15 mouse cellular contexts compared by ENCODE assay signal in genomic region chr4:73335218-73336104, GRCm38 (mm10).
DNase-seq lines count a peak whose midpoint lies in the region; ATAC-seq and TF ChIP-seq lines count a peak whose summit lies in the region.
"Had no signal": no experiment of that assay in that cellular context is flagged by ENCODE, and none has a peak within 500 bp of the region (broad histone marks: within the 10 kb centered on the region; RNA-seq: fewer than 3 reads in every experiment).

No protein-coding gene starts in this region.

- TF ChIP-seq CTCF in hindbrain, postnatal 0 days (IDR thresholded peaks at IDR 0.05; ENCODE audit: low read depth), result no peak

- no peaks in the 10 kb centered on the region for H3K36me3 ChIP-seq in hindbrain, embryonic 12.5 days
- no peaks in the 10 kb centered on the region for H3K36me3 ChIP-seq in hindbrain, postnatal 0 days (ENCODE audit: insufficient read depth, low read length)
- H3K36me3 ChIP-seq in neural tube, embryonic 11.5 days (ENCODE audit: control insufficient read depth, insufficient read depth, low read length), result no peaks in the 10 kb centered on the region
- H3K36me3 ChIP-seq: liver, embryonic 13.5 days had no signal

- ATAC-seq in hindbrain, embryonic 12.5 days (ENCODE audit: low FRiP score), result 0 out of 2 replicates have a peak, but pooled peaks have one; percentile 29
- no peak for ATAC-seq in hindbrain, postnatal 0 days
- ATAC-seq in neural tube, embryonic 11.5 days (ENCODE audit: insufficient read depth, low FRiP score, low TSS enrichment), result peak; percentile 48; the same call in 1 of the 2 replicates
- ATAC-seq in monocyte, adult 5-6 weeks (replicated peaks; ENCODE audit: insufficient number of reproducible peaks, low FRiP score, low TSS enrichment, poor library complexity, severe bottlenecking), result no peak
- ATAC-seq: lung, postnatal 0 days had no signal

- no peak overlapping the region for H3K4me2 ChIP-seq in hindbrain, embryonic 12.5 days (replicated peaks)
- H3K4me2 ChIP-seq in hindbrain, postnatal 0 days (ENCODE audit: low read depth, low read length), result no peak overlapping the region
- no peak overlapping the region for H3K4me2 ChIP-seq in neural tube, embryonic 11.5 days (ENCODE audit: low read depth)
- H3K4me2 ChIP-seq: liver, embryonic 13.5 days had no signal

- no peaks in the 10 kb centered on the region for H3K9me3 ChIP-seq in hindbrain, embryonic 12.5 days (replicated peaks)
- no peaks in the 10 kb centered on the region for H3K9me3 ChIP-seq in hindbrain, postnatal 0 days (ENCODE audit: low read length)
- H3K9me3 ChIP-seq in neural tube, embryonic 11.5 days (ENCODE audit: control insufficient read depth, low read length), result 0 out of 2 replicates have a peak, but pooled peaks cover 1% of the 10 kb centered on the region
- H3K9me3 ChIP-seq: liver, embryonic 13.5 days had no signal

- H3K27me3 ChIP-seq in hindbrain, embryonic 12.5 days, result no peaks in the 10 kb centered on the region
- no peaks in the 10 kb centered on the region for H3K27me3 ChIP-seq in hindbrain, postnatal 0 days (ENCODE audit: insufficient read depth, low read length)
- H3K27me3 ChIP-seq in neural tube, embryonic 11.5 days (ENCODE audit: control insufficient read depth, insufficient read depth, low read length), result no peaks in the 10 kb centered on the region
- H3K27me3 ChIP-seq: liver, embryonic 13.5 days had no signal

- 71% methylated on average over 2 of the region's 2 CpGs for WGBS in hindbrain, embryonic 12.5 days
- 59% methylated on average over 2 of the region's 2 CpGs for WGBS in hindbrain, postnatal 0 days
- WGBS in neural tube, embryonic 11.5 days, result 60% methylated on average over 2 of the region's 2 CpGs

- no peak for DNase-seq in hindbrain, postnatal 0 days (ENCODE audit: low spot score)
- DNase-seq in neural tube, embryonic 11.5 days (ENCODE audit: low spot score), result no peak
- DNase-seq in neural tube, embryonic 10.5 days (ENCODE audit: extremely low spot score, low spot score), result no peak
- peak; percentile 0 for DNase-seq in mesoderm, embryonic 11.5 days (ENCODE audit: low read depth, low spot score)
- DNase-seq in cerebellum, adult 8-10 months, result no peak
- no peak for DNase-seq in adipocyte (ENCODE audit: low spot score)
- DNase-seq: cerebellum, adult 2 months; gastrocnemius, postnatal 14 days; heart, postnatal 10 days; layer of hippocampus, postnatal 36 days; left cerebral cortex, postnatal 4 days; liver, embryonic 13.5 days had no signal

- no peak overlapping the region for H3K4me3 ChIP-seq in hindbrain, embryonic 12.5 days
- H3K4me3 ChIP-seq in hindbrain, postnatal 0 days (ENCODE audit: low read length), result no peak overlapping the region
- no peak overlapping the region for H3K4me3 ChIP-seq in neural tube, embryonic 11.5 days (ENCODE audit: low read depth, low read length)
- H3K4me3 ChIP-seq: liver, embryonic 13.5 days had no signal

- no peak overlapping the region for H3K9ac ChIP-seq in hindbrain, embryonic 12.5 days
- H3K9ac ChIP-seq in hindbrain, postnatal 0 days (replicated peaks; ENCODE audit: low read length), result no peak overlapping the region
- no peak overlapping the region for H3K9ac ChIP-seq in neural tube, embryonic 11.5 days (ENCODE audit: low read length)
- H3K9ac ChIP-seq: liver, embryonic 13.5 days had no signal

- H3K4me1 ChIP-seq in hindbrain, embryonic 12.5 days, result no peaks in the 10 kb centered on the region
- no peaks in the 10 kb centered on the region for H3K4me1 ChIP-seq in hindbrain, postnatal 0 days (ENCODE audit: insufficient read depth, low read length)
- H3K4me1 ChIP-seq in neural tube, embryonic 11.5 days (ENCODE audit: control insufficient read depth, insufficient read depth, low read length), result no peaks in the 10 kb centered on the region
- H3K4me1 ChIP-seq: liver, embryonic 13.5 days had no signal

- no peak overlapping the region for H3K27ac ChIP-seq in hindbrain, embryonic 12.5 days
- no peak overlapping the region for H3K27ac ChIP-seq in hindbrain, postnatal 0 days
- H3K27ac ChIP-seq in neural tube, embryonic 11.5 days (ENCODE audit: low read depth, low read length), result no peak overlapping the region
- H3K27ac ChIP-seq: liver, embryonic 13.5 days had no signal

Comparison
In these comparisons a context has a peak if more than half of its experiments do, and no peak if none do; other contexts are left out.
1. ATAC-seq: peak in hindbrain, embryonic 12.5 days (single experiment) and neural tube, embryonic 11.5 days (single experiment); none in hindbrain, postnatal 0 days (single experiment) and monocyte, adult 5-6 weeks (single experiment).